Mouse (Mus musculus): ENCODE data around the gene Zscan12. TPM values are rescaled to one million over a fixed set of nuclear protein-coding genes. Genes with fewer than 3 reads are reported as not detected.

Gene Zscan12
- polyA plus RNA-seq, 1 experiment from 2014 or later = 12.7 TPM

Small RNAs within 50 kb of the gene (microRNA-seq; reads per million reads assigned to microRNA genes)
- gene Mir6942 = not detected

Other genes starting within 250 kb of the Zscan12 start
- not detected in 2 replicates for gene Olfr263, start 233.2 kb upstream of the Zscan12 start, polyA plus RNA-seq (2015; fragmentation: Nextera tagmentation; extraction: Ambion mirVana)
- not detected in 2 replicates for gene Olfr1368, start 217.0 kb upstream of the Zscan12 start, polyA plus RNA-seq (2015; fragmentation: Nextera tagmentation; extraction: Ambion mirVana)
- gene Trim27, start 183.4 kb upstream of the Zscan12 start, polyA plus RNA-seq (2015; fragmentation: Nextera tagmentation; extraction: Ambion mirVana) = 84.3 and 84.8 TPM in 2 replicates
- gene Gpx5, start 70.1 kb upstream of the Zscan12 start, polyA plus RNA-seq (2015; fragmentation: Nextera tagmentation; extraction: Ambion mirVana) = not detected in 2 replicates
- gene Gpx6, start 50.7 kb upstream of the Zscan12 start, polyA plus RNA-seq (2015; fragmentation: Nextera tagmentation; extraction: Ambion mirVana) = 0.24 and 0.27 TPM in 2 replicates
- gene Olfr1367, start 15.9 kb upstream of the Zscan12 start, polyA plus RNA-seq (2015; fragmentation: Nextera tagmentation; extraction: Ambion mirVana) = not detected in 2 replicates
- 65.8 and 71.1 TPM in 2 replicates for gene Zkscan3, start 39.9 kb downstream of the Zscan12 start, polyA plus RNA-seq (2015; fragmentation: Nextera tagmentation; extraction: Ambion mirVana)
- 2.8 and 4.2 TPM in 2 replicates for gene Pgbd1, start 78.2 kb downstream of the Zscan12 start, polyA plus RNA-seq (2015; fragmentation: Nextera tagmentation; extraction: Ambion mirVana)
- gene Zscan26, start 90.9 kb downstream of the Zscan12 start, polyA plus RNA-seq (2015; fragmentation: Nextera tagmentation; extraction: Ambion mirVana) = 23.7 and 24.3 TPM in 2 replicates
- gene Nkapl, start 105.7 kb downstream of the Zscan12 start, polyA plus RNA-seq (2015; fragmentation: Nextera tagmentation; extraction: Ambion mirVana) = 3.8 and 4.1 TPM in 2 replicates
- 8.1 and 10.5 TPM in 2 replicates for gene Zkscan4, start 116.1 kb downstream of the Zscan12 start, polyA plus RNA-seq (2015; fragmentation: Nextera tagmentation; extraction: Ambion mirVana)
- gene Gm10065, start 116.6 kb downstream of the Zscan12 start, polyA plus RNA-seq (2015; fragmentation: Nextera tagmentation; extraction: Ambion mirVana) = not detected in 2 replicates
- gene AK157302, start 132.4 kb downstream of the Zscan12 start, polyA plus RNA-seq (2015; fragmentation: Nextera tagmentation; extraction: Ambion mirVana) = 0.39 and 0.55 TPM in 2 replicates
- 8.8 and 11.9 TPM in 2 replicates for gene Gm11273, start 138.6 kb downstream of the Zscan12 start, polyA plus RNA-seq (2015; fragmentation: Nextera tagmentation; extraction: Ambion mirVana)
- 4.5 and 5.0 TPM in 2 replicates for gene Zkscan8, start 168.3 kb downstream of the Zscan12 start, polyA plus RNA-seq (2015; fragmentation: Nextera tagmentation; extraction: Ambion mirVana)
- 0.06 and 0.25 TPM in 2 replicates for gene Olfr1366, start 180.0 kb downstream of the Zscan12 start, polyA plus RNA-seq (2015; fragmentation: Nextera tagmentation; extraction: Ambion mirVana)
- 0.04 and 0.08 TPM in 2 replicates for gene Olfr1535, start 197.1 kb downstream of the Zscan12 start, polyA plus RNA-seq (2015; fragmentation: Nextera tagmentation; extraction: Ambion mirVana)
- not detected in 2 replicates for gene Olfr1364, start 218.9 kb downstream of the Zscan12 start, polyA plus RNA-seq (2015; fragmentation: Nextera tagmentation; extraction: Ambion mirVana)